Mouse (Mus musculus) spleen, adult 18-20 months (tissue): ENCODE data around the gene Spats1.
"Not testable (repeated sequence)": the region's sequence is repeated elsewhere in the genome, so short reads cannot be mapped to it uniquely, and the experiment has no call there.

Source experiments
- DNase-seq, 2 experiments: peaks; one replicate each; pipeline ENCODE4 v3.0.0; 2022; ENCODE audit warnings: mixed read lengths in 2 of 2

Spats1 gene

GRCm38 (mm10) chr17:45488321-45489254 lies 13.4 kb upstream of the Spats1 start:
- DNase-seq: no peak

DNA sequence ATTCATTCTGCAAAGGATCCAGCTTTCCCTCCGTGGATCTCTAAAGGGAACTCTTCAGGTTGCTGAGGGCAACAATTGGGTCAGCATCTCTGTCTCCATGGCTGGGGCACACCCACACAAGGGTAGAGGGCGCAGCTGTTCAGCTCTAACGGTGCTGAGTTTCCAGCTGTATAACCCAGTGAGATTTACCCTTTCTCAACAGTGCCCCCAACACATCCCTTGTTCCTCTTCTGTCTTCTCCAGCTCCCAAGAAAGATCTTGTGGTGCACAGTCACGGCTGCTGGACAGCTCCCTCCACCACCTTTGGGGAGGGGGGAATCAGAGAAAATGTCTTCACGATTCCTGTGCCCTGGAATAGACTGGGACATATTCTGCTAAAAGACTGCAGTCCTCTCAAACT lies 12.0 kb upstream of the Spats1 start:
- no peak for DNase-seq

DNA sequence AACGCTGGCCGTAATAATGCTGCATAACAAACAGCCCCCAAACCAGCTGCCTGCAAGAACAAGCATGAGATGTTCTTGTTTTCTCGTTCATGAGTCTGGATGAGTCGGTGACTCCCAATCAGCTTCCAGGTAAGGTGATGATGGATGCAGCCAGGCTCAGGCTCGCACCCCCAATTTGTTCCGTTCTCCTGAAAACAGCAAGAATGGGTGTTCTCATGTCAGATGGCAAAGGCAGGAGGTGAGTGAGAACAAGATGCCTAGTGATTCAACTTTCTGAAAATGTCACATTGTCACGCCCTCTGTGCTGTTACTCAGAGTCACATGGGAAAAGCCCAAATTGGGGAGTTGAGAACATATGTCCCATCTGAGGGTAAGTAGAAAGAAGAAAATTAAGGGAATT lies 10.4 kb upstream of the Spats1 start:
- no peak for DNase-seq

- DNase-seq: no peak
Measured at GRCm38 (mm10) chr17:45480429-45480828, 5.2 kb upstream of the Spats1 start.

- DNase-seq: peak; percentile 52 to 83
Measured at GRCm38 (mm10) chr17:45478234-45478825, 3.1 kb upstream of the Spats1 start.

- no peak for DNase-seq
Measured at GRCm38 (mm10) chr17:45474146-45474545, 1.1 kb downstream of the Spats1 start.

GRCm38 (mm10) chr17:45473667-45474066 lies 1.5 kb downstream of the Spats1 start:
- DNase-seq: no peak

DNA sequence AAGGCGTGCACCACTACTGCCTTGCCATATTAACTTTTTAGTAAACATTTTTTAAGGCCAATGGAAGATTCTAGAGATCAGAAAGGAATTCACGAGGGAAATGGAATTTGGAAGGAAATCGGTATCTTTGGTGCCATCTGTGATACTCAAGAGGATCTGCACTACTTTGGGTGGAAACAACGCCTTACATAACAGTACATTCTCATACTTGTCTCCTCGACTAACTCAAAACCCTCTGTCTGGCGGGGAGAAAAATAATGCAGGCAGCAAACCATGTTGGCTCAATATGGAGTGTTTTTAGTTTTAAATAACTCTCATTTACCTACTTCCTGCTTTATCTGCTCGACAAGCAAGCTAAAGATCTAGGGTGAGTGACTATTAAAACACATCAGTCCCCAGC lies 4.5 kb downstream of the Spats1 start:
- no peak for DNase-seq

- no peak for DNase-seq
Measured at GRCm38 (mm10) chr17:45468302-45468701, 6.9 kb downstream of the Spats1 start.

DNA sequence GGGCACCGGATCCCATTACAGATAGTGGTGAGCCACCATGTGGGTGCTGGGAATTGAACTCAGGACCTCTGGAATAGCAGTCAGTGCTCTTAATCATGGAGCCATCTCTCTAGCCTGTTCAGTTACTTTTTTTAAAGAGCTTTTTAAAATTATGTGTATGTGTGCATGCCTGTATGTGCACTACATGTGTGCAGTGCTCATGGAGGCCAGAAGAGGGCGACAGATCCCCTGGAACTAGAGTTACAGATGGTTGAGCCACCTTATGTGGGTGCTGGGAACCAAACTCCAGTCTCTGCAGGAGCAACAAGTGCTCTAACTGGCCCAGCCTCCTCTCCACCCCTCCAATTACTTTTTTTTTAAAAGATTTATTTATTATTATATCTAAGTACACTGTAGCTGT lies 8.5 kb downstream of the Spats1 start:
- DNase-seq: no peak

DNA sequence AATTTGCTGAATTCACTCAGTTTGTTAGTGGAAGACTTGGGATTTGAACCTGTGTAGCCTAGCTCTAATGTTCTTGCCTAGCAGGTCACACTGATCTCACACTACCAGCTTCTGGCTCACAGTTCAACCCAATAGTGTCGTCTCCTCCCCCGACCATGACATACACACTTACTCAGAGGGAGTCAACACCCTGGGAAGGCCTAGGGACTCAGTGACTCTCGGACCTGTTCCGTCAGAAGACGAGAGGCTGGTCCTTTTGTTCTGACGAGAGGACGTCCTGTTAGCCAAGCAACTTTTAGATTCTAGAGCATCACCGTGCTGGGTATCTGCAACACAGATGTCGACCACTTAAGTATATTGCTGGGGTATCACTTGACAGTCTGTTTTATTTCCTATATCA lies 11.0 kb downstream of the Spats1 start:
- no peak for DNase-seq

DNA sequence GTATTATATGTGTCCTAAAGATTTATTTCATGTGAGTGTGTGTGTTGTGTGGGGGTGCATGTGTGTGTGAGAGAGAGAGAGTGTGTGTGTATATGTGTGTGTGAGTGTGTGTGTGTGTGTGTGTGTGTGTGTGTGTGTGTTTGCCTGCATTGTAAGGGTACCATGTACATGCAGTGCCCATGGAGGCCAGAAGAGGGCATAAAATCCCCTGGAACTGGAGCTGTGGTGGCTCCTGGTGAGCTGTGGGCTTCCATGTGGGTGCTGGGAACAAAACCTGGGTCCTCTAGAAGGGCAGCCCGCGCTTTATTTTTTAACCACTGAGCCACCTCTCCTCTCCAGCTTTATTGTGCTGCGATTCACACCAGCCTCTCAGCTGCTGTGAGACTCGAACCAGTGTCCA lies 12.7 kb downstream of the Spats1 start:
- no peak for DNase-seq

DNA sequence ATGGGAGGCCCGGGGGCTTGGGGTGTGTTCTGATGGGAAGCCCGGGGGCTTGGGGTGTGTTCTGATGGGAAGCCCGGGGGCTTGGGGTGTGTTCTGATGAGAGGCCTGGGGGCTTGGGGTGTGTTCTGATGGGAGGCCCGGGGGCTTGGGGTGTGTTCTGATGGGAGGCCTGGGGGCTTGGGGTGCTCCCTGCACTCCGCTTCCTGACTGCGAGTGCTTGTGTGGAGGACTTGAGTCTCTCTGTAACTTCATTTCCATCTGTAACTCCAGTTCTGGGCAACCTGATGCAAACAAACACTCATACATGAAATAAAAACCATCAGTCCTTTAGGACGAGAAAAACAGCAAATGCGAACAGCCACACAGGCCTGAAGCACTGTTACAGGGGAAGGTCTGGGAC lies 16.2 kb downstream of the Spats1 start:
- no peak for DNase-seq

- DNase-seq: no peak
Measured at GRCm38 (mm10) chr17:45458516-45458915, 16.7 kb downstream of the Spats1 start.

GRCm38 (mm10) chr17:45457487-45457886 lies 17.7 kb downstream of the Spats1 start:
- DNase-seq: no peak

DNA sequence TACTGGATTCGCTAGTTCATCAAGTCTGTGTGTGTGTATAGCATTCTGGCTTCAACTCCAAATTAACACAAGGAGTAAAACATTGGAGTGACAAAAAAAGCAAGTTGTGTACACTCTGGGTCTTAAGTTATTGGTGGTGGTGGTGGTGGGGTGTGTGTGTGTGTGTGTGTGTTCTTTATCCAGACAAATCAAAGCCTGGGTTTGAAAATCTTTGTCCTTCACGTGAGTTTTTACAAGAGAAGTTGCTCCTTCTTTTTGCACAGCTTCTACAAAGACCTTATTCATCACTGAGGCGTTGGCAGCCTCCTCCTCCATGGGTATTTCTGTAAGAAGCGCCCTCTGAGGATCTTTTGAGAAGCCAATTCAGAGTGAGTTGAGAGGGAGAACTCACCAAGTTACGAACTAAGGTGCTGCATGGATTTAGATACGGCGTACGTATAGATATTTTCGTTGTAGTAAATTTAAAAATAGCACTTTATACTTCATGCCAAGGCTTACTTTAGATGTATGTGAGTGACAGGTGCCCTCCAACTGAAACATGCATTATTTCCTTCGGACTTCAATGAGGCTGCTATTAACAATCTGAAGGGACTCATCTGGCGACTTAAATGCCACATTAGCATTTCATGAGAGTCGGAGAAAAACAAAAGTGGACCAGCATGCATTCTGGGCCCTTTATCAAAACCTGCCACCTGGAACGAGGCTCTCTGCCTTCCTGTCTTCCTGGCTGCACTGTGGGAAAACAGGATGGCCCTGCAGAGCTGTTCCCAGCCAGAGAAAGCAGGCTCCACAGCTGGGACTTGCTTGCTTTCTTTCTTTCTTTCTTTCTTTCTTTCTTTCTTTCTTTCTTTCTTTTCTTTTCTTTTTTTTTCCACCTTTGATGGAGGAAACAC lies 18.7 kb downstream of the Spats1 start:
- no peak for DNase-seq

DNA sequence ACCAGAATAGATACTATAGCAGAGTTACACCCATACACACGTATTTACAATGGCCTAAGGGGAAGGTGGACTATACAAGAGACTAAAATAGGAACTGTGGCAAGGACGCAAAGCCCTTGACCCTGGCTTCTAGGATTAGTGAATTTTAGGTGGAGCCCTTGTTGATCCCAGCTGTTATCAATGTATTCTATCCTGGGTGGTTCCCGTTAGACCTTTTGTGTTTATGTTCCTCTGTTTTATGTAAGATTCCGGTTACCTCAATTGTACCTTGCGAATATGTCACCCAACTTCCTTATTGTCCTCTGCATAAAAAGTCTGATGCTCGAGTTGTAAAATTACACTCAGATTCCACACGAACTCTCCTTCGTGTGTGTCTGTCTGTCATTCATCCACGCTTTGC lies 19.4 kb downstream of the Spats1 start:
- DNase-seq: not testable (repeated sequence)

DNA sequence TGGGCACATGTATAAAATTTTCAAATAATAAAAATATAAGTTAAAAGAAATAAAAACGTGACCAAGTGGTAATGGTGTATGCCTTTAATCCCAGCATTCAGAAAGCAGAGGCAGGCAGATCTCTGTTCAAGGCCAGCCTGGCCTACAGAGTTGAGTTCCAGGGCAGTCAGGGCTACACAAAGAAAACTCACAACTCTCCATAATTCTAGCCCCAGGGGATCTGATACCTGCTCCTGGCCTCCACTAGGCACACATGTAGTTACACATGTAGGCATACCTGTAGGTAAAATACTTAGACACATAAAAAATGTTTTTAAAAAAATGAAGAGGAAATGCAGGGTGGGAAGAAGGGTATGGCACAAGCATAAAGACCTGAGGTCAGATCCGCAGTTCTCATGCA lies 20.4 kb downstream of the Spats1 start:
- no peak for DNase-seq

- DNase-seq: no peak
Measured at GRCm38 (mm10) chr17:45452271-45452670, 22.9 kb downstream of the Spats1 start.

- no peak for DNase-seq
Measured at GRCm38 (mm10) chr17:45450153-45450552, 25.1 kb downstream of the Spats1 start.

DNA sequence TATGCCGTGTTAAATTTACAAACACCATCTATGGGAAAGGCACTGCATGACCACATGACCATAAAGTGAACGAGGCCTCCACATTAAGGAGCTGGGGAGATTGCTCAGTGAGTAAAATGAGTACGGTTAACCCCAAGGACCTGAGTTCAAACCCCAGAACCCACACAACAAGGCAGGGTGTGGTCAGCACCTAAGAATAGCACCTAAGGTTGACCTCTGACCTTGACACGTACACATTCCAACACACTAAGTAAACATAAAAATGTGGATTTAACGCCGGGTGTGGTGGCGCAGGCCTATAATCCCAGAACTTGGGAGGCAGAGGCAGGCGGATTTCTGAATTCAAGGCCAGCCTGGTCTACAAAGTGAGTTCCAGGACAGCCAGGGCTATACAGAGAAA lies 25.6 kb downstream of the Spats1 start:
- DNase-seq: no peak

DNA sequence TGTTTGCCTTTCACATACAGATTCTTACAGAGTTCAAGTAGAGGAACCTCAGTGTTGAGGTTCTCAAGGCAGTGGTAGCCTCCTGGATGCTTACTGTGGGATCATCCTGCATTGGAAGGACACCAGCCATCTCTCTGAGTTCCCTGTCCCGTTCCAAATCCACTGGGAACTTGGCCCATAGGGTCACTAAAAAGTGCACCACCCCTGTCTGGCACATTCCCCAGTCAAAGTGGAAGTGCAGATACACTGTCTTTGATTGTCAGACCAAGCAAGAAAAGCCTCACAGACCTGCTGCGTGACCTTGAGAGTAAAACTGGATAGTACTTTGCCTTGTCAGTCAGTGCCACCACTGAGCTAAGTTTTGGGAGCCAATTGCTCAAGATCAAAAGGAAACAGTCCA lies 28.2 kb downstream of the Spats1 start:
- DNase-seq: no peak

- DNase-seq: no peak
Measured at GRCm38 (mm10) chr17:45445923-45446322, 29.3 kb downstream of the Spats1 start.

DNA sequence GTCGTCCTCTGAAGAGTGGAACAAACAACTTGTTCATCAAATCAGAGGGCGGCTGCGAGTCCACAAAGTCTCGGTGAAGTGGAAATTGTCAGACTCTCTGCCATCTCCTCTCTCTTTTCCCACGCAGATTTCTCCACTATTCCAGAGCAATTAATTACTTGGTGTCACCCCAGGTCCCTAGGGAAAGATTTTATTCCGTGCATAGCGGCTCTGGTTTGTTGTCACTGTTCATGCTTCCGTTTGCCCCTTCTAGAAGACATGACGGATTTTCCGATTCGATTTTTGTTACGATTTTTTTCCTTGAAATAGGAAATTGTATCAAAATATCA lies 41.0 kb downstream of the Spats1 start:
- DNase-seq: no peak
